Mouse (Mus musculus) heart, postnatal 4 days (tissue): ENCODE measurements around the gene Hnrnpa1. TPM values are rescaled to one million over a fixed set of nuclear protein-coding genes. Genes with fewer than 3 reads are reported as not detected.
A peak's percentile ranks its signal among the peaks of the same experiment; 100 is the strongest.
"Not testable (repeated sequence)": the region's sequence is repeated elsewhere in the genome, so short reads cannot be mapped to it uniquely, and the experiment has no call there.

Experiments used
- DNase-seq: peaks from one replicate; pipeline ENCODE4 v3.0.0; 2021
- microRNA-seq, 2 experiments: library from miRNA; unstranded; fragments of <30 nt; microRNA quantifications; one replicate each; pipeline ENCODE4 v1.2.0; 2021 to 2022
- total RNA-seq, 2 experiments: library from RNA; stranded (reverse); gene quantifications; 2 replicates each; pipeline ENCODE4 v1.2.3; 2021

Hnrnpa1 gene
- total RNA-seq, 2 experiments from 2014 or later = 408 to 415 TPM

DNA sequence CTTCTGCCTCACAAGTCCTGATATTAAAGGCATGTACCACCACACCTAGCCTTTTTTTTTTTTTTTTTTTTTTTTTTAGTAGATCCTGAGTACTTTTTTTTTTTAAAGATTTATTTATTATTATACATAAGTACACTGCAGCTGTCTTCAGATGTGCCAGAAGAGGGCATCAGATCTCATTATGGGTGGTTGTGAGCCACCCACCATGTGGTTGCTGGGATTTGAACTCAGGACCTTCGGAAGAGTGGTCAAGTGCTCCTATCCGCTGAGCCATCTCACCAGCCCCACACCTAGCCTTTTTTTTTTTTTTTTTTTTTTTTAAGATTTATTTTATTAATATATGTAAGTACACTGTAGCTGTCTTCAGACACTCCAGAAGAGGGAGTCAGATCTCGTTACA, 35.7 kb downstream of the Hnrnpa1 start:
- DNase-seq = not testable (repeated sequence)

DNA sequence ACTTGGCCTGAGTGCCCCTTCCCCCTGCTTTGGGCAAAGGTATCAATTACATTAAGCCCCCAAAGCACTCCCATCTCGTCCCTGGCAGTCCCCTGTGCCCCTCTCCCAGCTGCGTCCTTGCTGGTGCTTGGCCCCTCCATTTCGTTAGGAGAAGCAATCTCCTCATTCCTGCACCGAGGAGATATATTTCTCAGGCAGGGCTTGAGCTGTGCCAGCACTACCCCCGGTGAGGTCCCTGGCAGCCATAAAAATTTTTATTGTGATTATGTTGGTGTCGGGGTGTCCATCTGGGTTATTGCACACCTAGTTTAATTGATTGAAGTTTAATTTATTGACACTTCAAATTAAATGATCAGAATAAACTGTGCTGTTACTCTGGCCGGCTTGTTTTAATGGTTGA, 37.7 kb downstream of the Hnrnpa1 start:
- no peak for DNase-seq

DNA sequence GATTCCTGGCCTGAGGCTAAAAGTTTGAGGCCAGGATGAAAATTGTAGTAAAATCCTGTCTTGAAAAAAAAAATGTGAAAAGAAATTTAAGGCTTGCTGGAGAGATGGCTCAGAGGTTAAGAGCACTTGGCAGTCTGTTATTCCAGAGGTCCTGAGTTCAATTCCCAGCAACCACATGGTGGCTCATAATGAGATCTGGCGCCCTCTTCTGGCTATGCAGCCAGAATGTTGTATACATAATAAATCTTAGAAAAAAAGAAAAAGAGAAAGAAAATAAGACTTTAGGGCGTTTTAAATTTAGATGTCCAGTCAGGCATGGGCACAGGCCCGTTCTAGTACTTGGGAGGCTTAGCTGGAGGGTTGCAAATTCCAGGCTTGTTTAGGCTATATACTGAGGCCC, 39.5 kb downstream of the Hnrnpa1 start:
- peak; percentile 42 for DNase-seq

DNA sequence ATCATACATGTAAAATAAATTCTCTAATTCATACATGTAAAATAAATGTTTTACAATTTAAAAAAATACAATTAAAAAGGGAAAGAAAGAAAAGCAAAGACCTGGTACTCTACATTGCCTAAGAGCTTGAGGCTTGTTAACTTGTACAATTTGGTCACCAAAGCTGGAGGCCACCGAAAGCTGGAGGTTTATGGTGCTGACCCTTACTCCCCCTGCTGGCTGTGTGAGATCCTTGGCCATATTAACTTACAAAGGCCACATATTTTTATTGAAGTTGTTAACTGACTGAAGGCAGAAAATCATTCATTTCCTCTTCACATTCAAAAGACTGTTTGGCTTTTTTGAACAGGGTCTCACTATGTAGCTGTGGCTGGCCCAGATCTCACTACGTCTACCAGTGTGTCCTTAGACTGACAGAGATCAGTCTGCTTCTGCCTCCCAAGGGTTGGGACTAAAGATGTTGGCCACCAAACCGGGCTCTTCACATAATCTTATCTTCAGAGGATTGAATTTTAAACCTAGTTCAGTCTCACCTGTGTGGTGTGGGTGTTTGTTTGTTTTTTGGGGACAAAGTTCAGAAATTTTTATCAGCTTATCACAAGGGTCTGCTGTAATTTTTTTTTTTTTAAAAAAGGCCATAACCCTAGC, 40.7 kb downstream of the Hnrnpa1 start:
- peak; percentile 52 for DNase-seq

DNA sequence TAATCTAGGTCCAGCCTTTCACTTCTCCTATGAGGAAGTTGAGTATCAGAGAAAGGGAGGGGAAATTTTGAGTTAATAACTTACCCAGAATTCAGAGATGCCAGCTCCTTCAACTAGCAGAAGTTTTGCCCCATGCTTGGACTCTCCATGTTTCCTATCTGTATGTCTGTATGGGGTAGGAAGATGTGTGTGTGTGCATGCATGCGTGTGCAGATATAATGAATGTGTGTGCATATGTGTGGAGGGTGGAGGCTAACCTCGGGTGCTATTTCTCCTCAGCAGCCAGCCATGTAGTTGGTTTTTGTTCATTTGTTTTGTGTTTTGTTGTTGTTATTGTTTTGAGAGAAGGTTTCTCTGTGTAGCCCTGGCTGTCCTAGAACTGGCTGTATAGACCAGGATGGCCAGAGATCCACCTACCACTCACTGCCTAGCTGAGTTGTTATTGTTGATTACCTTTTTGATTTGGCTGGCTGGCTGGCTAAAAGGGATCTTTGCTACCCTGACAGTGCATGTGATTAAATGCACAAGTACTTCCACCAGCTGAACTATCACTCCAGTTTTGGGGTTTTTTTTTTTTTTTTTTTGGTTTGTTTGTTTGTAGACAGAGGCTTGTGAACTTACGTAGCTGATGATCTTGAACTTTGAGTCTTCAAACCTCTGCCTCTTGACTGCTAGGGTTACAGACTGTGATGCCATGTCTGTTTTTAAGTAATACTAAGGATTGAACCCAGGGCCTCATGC, 41.4 kb downstream of the Hnrnpa1 start:
- DNase-seq = no peak

DNA sequence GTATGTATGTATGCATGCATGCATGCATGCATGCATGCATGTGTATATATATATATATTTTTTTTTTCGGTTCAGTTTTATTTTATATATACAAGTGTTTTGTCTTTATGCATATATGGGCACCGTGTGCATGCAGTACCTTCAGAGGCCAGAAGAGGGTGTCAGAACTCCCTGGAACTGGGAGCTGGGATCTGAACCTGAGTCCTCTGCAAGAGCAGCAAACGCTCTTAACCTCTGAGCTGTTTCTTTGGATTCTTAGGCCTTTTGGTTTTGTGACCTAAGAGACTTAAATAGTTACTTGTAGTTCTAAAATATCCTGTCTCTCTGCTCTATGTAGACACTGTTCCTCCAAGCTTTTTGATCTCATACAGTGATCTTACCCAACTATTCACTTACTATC, 43.8 kb downstream of the Hnrnpa1 start:
- peak; percentile 68 for DNase-seq

DNA sequence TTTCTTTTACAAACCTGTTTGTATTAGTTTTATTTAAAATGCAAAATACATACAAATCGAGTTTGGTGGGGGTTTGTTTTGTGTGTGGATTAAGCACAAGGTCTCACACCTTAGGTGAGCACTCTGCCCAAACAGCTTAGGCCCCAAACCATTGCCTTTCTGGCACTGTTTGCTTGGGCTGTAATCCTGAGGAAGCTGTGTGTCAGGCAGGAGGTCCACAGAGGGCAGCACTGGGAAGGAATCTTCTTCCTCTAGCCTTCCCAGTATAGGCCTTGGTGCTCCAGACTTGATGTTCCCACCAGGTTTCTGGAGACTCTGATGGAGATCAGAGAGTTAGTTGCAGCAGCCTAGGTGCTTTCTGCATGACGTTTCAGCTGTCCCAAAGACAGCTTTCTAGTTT, 44.4 kb downstream of the Hnrnpa1 start:
- DNase-seq = no peak

DNA sequence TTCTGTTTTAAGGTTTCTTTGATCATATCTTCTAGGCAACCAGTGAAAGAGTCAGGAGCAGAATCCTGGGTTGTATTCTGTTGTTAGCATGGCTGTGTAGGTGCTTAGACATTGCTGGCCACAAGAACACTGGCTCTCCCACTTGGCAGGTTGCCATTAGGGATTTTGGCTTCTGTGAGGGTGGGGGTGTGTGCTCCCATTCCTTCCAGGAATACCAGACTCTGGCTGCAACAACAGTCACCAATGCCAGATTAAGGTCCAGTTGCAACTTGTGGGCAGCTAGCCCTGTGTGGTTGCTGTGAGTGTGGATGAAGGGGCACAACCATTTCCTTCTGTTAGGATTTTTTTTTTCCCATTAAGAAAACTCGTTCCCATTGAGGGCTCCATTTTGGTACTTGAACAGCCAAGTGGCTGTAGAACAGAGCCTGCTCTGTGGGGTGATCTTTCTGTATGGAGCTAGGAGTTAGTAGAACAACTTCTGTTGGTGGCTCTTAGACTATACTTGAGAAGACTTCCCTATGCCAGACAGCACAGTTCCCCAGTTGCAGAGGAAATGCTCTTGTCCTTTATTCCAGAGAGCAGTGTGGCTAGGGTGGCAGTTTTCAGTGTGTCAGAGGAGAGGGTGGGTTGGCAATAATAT, 45.7 kb downstream of the Hnrnpa1 start:
- DNase-seq = peak; percentile 79

DNA sequence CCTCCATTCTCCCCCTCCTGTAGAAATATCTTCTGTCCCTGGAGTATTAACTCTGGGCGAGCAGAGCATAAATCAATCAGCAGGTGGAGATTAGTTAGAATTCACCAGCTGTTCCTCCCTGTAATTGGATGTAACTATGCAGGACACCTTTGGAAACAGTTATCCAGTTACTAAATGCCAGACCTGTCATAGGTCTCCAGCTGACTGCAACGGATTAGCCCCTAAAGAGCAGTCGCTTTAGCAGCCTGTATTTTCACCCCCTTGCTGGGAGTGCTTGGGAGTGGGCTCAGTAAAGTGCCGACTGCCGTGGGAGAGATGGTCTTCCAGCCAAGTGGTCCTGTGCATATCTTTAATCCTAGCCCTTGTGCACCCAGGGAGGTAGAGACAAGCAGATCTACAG, 49.4 kb downstream of the Hnrnpa1 start:
- no peak for DNase-seq

DNA sequence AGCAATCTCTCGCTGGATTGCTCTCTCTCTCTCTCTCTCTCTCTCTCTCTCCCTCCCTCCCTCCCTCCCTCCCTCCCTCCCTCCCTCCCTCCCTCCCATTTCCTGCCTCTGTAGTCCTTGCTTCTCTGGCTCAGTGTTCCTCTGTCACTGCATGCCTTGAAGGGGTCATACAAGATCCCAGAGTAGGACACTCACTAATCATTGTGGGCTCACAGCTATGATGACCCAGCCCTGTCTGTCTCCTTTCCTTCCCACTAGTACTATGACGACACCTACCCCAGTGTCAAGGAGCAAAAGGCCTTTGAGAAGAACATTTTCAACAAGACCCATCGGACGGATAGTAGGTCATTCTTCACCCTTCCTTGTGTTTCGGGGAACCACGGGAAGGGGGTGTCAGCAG, 50.2 kb downstream of the Hnrnpa1 start:
- DNase-seq = no peak

DNA sequence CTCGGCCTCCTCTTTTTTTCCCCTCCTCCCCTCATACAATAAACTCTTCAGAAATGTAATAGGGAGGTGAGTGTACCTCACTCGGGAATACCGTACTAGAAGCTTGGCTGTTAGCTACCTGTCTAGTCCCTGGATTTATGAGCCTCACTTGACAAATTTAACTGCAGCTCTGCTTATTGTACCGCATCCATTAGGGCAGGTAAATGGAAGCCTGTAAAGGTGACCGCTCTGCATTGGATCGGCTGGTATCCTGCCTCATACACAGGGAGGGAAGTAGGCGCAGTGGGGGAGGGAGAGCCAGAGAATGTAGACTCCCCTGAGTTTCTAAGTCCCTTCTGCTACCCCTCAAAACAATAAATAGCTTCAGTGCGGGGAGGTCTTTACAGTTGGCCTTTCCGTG, 50.6 kb downstream of the Hnrnpa1 start:
- DNase-seq = no peak

DNA sequence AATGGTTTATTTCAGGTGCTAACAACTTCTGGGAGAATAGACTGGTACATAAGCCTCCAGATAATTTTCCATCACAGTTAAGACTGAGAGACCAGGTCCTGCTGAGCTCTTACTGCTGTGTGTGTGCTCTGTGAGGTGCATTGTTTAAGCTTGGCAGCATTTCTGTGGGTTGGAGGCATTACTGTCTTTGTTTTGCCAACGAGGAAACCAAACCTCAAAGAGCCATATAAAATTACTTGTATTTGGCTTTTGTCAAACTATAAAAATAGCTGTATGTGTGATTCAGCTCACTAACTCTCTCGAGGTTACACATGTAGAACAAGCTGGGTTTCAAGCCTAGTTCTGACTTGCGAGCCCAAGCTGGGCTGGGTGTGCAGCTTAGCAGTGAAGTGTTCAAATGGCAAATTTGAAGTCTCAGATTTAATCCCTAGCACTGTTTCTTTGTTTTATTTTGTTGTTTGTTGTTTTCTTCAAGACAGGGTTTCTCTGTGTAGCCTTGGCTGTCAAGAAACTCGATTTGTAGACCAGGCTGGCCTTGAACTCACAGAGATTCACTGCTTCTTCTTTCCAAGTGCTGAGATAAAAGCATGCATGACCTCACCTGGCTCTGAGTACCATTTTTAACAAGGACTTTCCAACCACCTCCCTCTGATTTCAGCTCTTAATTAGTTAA, 52.6 kb downstream of the Hnrnpa1 start:
- no peak for DNase-seq

DNA sequence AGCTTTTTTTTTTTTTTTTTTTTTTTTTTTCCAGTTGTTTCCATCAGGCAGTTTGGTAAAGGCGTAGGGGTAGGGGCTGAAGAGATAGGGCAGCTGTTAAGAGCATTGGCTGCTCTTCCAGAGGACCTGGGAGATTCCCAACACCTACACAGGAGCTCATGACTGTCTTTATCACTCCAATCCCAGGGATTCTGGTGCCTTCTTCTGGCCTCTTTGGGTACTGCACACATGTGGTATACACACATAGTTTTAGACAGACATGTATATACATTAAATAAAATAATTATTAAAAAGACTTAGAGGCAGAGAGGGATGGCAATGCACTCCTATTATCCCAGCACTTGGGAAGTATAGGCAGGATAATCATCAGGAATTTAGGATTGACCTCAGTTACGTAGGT, 53.1 kb downstream of the Hnrnpa1 start:
- DNase-seq = no peak

DNA sequence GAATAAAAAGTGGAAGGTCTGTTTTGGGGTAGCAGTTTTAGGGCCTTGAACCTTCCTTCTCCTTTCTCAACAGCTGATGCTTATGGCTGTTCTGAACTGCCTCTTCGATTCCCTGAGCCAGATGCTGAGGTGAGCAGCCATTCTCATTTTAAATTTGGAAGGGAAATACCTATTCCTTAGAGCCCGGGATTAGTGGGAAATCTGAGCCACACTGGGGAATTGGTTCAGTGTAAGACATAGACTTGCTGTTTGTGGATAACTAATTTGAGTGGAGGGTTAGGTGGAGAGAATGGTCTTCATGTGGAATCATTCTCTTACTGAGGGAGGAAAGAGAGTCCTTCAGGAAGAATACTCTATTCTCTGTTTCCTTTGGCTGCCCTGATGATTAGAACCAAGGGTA, 54.4 kb downstream of the Hnrnpa1 start:
- no peak for DNase-seq

DNA sequence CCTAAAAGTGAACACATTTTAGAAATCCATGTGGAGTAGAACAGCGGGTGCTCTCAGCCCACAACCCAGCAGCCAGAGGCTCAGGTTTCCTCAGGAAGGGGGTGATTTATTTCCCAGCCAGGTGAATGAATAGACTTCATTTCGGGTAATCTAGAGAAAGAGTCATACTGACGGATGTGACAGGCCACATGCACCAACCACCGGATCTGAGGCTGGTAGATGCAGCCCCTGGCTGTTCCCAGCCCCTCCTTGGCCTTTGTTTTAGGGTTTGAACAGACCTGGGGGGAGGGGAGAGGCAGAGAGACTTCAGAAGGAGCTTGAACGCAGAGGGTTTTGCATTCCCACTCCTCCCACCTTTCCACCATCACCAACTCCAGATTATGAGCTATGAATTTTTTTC, 55.6 kb downstream of the Hnrnpa1 start:
- DNase-seq = no peak

Small RNA genes within 50 kb of the gene (microRNA-seq; reads per million reads assigned to microRNA genes)
- gene Mir148b = 147 to 248 reads per million in 2 experiments

Other genes starting within 250 kb of the Hnrnpa1 start
- not detected for gene Hoxc8, start 249.8 kb upstream of the Hnrnpa1 start, total RNA-seq
- under 1 TPM in 1 of 2 experiments, not detected in 1; 0.16 TPM for gene Hoxc6, start 242.2 kb upstream of the Hnrnpa1 start, total RNA-seq
- gene Hoxc4, start 221.5 kb upstream of the Hnrnpa1 start, total RNA-seq = under 1 TPM in 1 of 2 experiments, not detected in 1; 0.14 TPM
- gene Smug1, start 73.3 kb upstream of the Hnrnpa1 start, total RNA-seq = 10 to 100 TPM; 12.7 to 14.1 TPM
- 100 to 1,000 TPM; 146 TPM for gene Cbx5, start 616 bp upstream of the Hnrnpa1 start, total RNA-seq
- gene Nfe2, start 18.0 kb downstream of the Hnrnpa1 start, total RNA-seq = 1 to 10 TPM; 1.0 to 1.1 TPM
- 10 to 100 TPM; 88.7 to 91.2 TPM for gene Copz1, start 32.3 kb downstream of the Hnrnpa1 start, total RNA-seq
- not detected for gene Gpr84, start 70.2 kb downstream of the Hnrnpa1 start, total RNA-seq
- 10 to 100 TPM; 21.9 to 22.0 TPM for gene Zfp385a, start 99.7 kb downstream of the Hnrnpa1 start, total RNA-seq
- 100 to 1,000 TPM; 120 to 121 TPM for gene Itga5, start 126.3 kb downstream of the Hnrnpa1 start, total RNA-seq
- gene Gtsf1, start 190.0 kb downstream of the Hnrnpa1 start, total RNA-seq = 1 to 10 TPM; 1.3 to 1.8 TPM
- not detected for gene Gtsf2, start 208.0 kb downstream of the Hnrnpa1 start, total RNA-seq
- 1 to 10 TPM; 2.7 to 3.4 TPM for gene Nckap1l, start 213.4 kb downstream of the Hnrnpa1 start, total RNA-seq